Mouse (Mus musculus) heart, adult 2 months (tissue): ENCODE data around the gene Map3k1.

ENCODE experiments used
- CTCF ChIP-seq: fragments of 200-600 bp; IDR thresholded peaks from 2 replicates; pipeline ENCODE4 v1.8.1; 2022; ENCODE audit warnings: antibody characterized with exemption, mild to moderate bottlenecking, moderate library complexity
- POLR2A ChIP-seq: fragments of 200-500 bp; IDR thresholded peaks from 2 replicates; pipeline ENCODE4 v1.6.1; 2011; ENCODE audit warnings: mild to moderate bottlenecking, low read depth, low read length, control low read depth; ENCODE audit not compliant: insufficient read depth

- no peak for TF ChIP-seq CTCF
- TF ChIP-seq POLR2A: no peak
These were observed 38.0 kb downstream of the Map3k1 start for GRCm38 (mm10) chr13:111770776-111771175.
